Mouse (Mus musculus): ENCODE results near the gene Slitrk4. TPM values are rescaled to one million over a fixed set of nuclear protein-coding genes. Genes with fewer than 3 reads are reported as not detected.

The Slitrk4 gene
- 1.6 TPM for polyA plus RNA-seq (2014; fragmentation: Illumina TruSeq; extraction: RNeasy Lipid Tissue Mini Kit (QIAGEN cat#74804); ENCODE audit: low read depth, low replicate concordance)

DNA sequence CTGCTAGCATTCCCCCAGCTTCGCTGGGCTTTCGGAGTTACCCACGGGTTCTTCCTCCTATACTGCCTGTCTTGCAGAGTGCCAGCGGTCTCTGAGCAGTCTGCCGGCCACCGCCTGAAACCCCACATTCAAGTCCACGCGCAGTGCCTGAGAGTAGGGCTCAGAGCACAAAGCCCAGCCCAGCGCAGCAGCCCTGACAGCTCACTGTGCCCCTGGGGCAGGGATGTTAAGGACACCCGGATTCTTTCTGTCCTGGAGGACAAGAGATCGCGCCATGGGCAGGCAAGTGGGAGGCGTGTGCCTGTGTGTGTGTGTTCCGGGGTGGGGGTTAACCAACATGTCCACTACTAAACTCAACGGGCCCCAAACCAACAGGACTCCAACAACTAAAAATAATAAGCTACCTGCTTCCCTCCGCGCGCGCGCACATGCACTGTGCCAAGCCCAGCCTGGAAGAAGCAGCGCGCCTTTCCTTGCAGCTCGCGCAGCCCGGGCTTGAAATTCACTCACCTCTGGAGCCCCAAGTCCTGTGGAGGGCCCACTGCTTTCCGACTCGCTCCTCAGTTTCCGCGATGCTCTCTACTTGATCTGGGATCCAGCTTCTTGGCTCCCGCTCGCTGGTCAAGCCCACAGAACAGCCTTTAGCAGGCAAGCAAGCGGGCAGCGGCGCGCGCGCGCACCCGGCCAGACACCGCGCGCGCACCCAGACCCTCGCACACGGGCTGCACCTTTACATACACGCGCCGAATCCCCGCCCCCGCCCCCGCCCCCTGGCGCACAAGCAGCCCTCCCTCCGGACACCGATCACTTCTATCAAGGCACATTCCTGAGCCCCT lies at the start of gene Slitrk4:
Gene Slitrk4 (minus strand): TSS at position 707 of the 836 bp plus-strand sequence.

Other genes with a start within 250 kb of the Slitrk4 start
- not detected for gene Gm6760, start 124.8 kb downstream of the Slitrk4 start, polyA plus RNA-seq (2014; fragmentation: Illumina TruSeq; extraction: RNeasy Lipid Tissue Mini Kit (QIAGEN cat#74804); ENCODE audit: low read depth, low replicate concordance)
- not detected for gene 3830417A13Rik, start 103.4 kb downstream of the Slitrk4 start, polyA plus RNA-seq (2014; fragmentation: Illumina TruSeq; extraction: RNeasy Lipid Tissue Mini Kit (QIAGEN cat#74804); ENCODE audit: low read depth, low replicate concordance)